Mouse (Mus musculus) spleen, adult 2 months (tissue): ENCODE measurements around the gene Tns4.

Experiments
- CTCF ChIP-seq: fragments of 200-500 bp; IDR thresholded peaks from 2 replicates; pipeline ENCODE4 v1.5.1; 2011; ENCODE audit warnings: mild to moderate bottlenecking, inconsistent platforms; ENCODE audit not compliant: insufficient read depth, insufficient read length, insufficient replicate concordance; ENCODE audit errors: extremely low read depth
- POLR2A ChIP-seq: fragments of 200-500 bp; IDR thresholded peaks from 2 replicates; pipeline ENCODE4 v1.6.1; 2011; ENCODE audit warnings: low read depth, low read length, inconsistent platforms

DNA sequence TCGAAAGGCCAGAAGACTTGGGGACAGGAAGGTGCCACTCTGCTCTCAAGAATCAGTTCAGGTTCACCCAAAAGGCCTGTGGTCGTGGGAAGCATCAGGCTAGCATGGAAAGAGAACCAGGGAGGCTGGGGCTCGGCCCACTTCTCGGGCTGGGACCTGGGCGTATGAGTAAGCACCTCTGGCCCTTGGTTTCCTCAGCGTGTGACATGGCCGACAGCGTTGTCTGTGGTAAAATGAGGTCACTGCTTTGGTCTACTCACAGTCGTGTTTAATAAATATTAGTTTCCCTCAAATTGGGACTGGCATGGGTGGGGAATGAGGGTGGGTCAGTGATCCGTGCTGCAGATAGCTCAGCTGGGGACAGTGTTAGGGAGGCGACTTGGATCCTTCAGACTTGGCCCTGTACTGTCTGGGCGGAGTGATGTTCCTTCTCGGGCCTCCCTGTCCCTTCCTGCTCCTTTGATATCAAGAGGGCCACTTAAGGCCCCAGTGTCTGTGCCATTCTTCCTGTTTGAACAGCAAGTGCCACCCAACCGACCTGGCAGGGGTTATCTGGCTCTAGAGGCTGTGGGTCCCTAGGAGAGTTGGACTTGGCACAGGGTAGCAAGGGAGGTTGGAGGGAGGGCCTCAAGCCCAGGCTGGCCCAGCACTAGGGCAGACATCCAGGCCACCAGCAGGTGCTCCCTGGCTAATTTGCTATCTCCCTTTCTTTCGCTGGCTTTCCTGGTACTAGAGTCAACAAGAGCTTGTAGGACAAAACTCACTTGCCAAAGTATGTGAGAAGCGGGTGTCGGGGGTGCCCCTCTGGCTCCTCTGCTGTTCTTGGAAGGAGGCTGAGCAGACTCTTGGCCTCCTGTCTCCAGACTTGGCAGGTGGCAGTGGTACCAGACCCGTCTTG, 38.9 kb upstream of the Tns4 start:
- TF ChIP-seq CTCF, result no peak
- TF ChIP-seq POLR2A, result no peak
